Mouse (Mus musculus): Measurements from ENCODE around the gene Gm5169.
"Not testable (repeated sequence)": the region's sequence is repeated elsewhere in the genome, so short reads cannot be mapped to it uniquely, and the experiment has no call there.

Gene Gm5169

GRCm38 (mm10) chrX:25301355-25301754, at the start of gene Gm5169:
Gene Gm5169 (minus strand): TSS chrX:25301455.
- DNase-seq, result not testable (repeated sequence)

GRCm38 (mm10) chrX:25347424-25347823, 46.2 kb upstream of the Gm5169 start:
- not testable (repeated sequence) for DNase-seq

All from lung, postnatal 10 days (tissue).